Mouse (Mus musculus) liver, postnatal 0 days (tissue): ENCODE results near the gene Ric8b. TPM values are rescaled to one million over a fixed set of nuclear protein-coding genes. Genes with fewer than 3 reads are reported as not detected.

Source experiments
- ATAC-seq: fragments of 200-750 bp; cut with Nextera tagmentation; 2 replicates; pipeline ENCODE4 v1.8.0; 2017; ENCODE audit warnings: mild to moderate bottlenecking, moderate library complexity
- DNase-seq: peaks from one replicate; pipeline ENCODE4 v3.0.0-alpha.2; 2016
- H3K27ac ChIP-seq: fragments of 300-500 bp; sonication (generic); 2 replicates; pipeline ENCODE4 v1.5.1; 2014; ENCODE audit warnings: antibody characterized with exemption, moderate library complexity, mild to moderate bottlenecking, low read depth
- H3K27me3 ChIP-seq: fragments of 300-500 bp; sonication (generic); 2 replicates; pipeline ENCODE4 v1.6.1; 2014; ENCODE audit warnings: low read length, control low read depth, mixed read lengths; ENCODE audit not compliant: insufficient read depth
- H3K36me3 ChIP-seq: fragments of 300-500 bp; sonication (generic); replicated peaks from 2 replicates; pipeline ENCODE4 v1.6.1; 2014; ENCODE audit warnings: mild to moderate bottlenecking, control low read depth, low read length, moderate library complexity, mixed read lengths; ENCODE audit not compliant: insufficient read depth
- H3K4me1 ChIP-seq: fragments of 300-500 bp; sonication (generic); 2 replicates; pipeline ENCODE4 v1.6.1; 2014; ENCODE audit warnings: antibody characterized with exemption, mild to moderate bottlenecking, control low read depth; ENCODE audit not compliant: insufficient read depth
- H3K4me2 ChIP-seq: fragments of 300-500 bp; sonication (generic); 2 replicates; pipeline ENCODE4 v1.6.1; 2014; ENCODE audit warnings: low read depth, mild to moderate bottlenecking, low read length, moderate library complexity, mixed read lengths
- H3K4me3 ChIP-seq: fragments of 300-500 bp; sonication (generic); 2 replicates; pipeline ENCODE4 v1.5.1; 2014; ENCODE audit warnings: low read depth, low read length
- H3K9ac ChIP-seq: fragments of 300-500 bp; sonication (generic); replicated peaks from 2 replicates; pipeline ENCODE4 v1.6.1; 2014; ENCODE audit warnings: mild to moderate bottlenecking, moderate library complexity
- H3K9me3 ChIP-seq: fragments of 300-500 bp; sonication (generic); 2 replicates; pipeline ENCODE4 v1.6.1; 2016; ENCODE audit warnings: mild to moderate bottlenecking, control low read depth, low read length, mixed read lengths
- CTCF ChIP-seq: sonication (generic); IDR thresholded peaks from 2 replicates; pipeline ENCODE4 v1.5.1; 2016; ENCODE audit warnings: antibody characterized with exemption, low read depth
- EP300 ChIP-seq: IDR thresholded peaks from 2 replicates; pipeline ENCODE4 v1.6.1; 2016; ENCODE audit warnings: antibody characterized with exemption, low read depth, mild to moderate bottlenecking
- WGBS: fragments of 180-500 bp; shearing (Covaris S2); extraction: QIAGEN DNeasy Blood & Tissue Kit; methylation state at CpG from one replicate; pipeline ENCODE4 v1.1.7; 2014; ENCODE audit not compliant: insufficient replicate concordance; 5-methylcytosine and 5-hydroxymethylcytosine counted together
- polyA plus RNA-seq: library from polyadenylated mRNA; unstranded; fragments of >200 nt; fragmentation: Nextera tagmentation; extraction: Ambion mirVana; gene quantifications from 2 replicates; pipeline ENCODE4 v1.2.1, GENCODE M21; 2015

Ric8b gene
- polyA plus RNA-seq, 1 experiment from 2014 or later: 2.6 TPM

GRCm38 (mm10) chr10:84994971-84995370, 77.6 kb downstream of the Ric8b start:
- DNase-seq (no peak), ATAC-seq (no peak)
- WGBS: 89% methylated on average over 3 of the region's 3 CpGs
- Histone ChIP-seq H3K27ac (no peak overlapping the region), H3K4me1 (no peaks in the 10 kb centered on the region), H3K4me3 (no peak overlapping the region), H3K9ac (no peak overlapping the region), H3K9me3 (no peaks in the 10 kb centered on the region), H3K4me2 (no peak overlapping the region), H3K36me3 (peaks cover 22% of the 10 kb centered on the region), H3K27me3 (no peaks in the 10 kb centered on the region)
- TF ChIP-seq CTCF (no peak), EP300 (no peak)

- H3K4me1 ChIP-seq: no peaks in the 10 kb centered on the region
- H3K9ac ChIP-seq: no peak overlapping the region
- H3K36me3 ChIP-seq: peaks cover 22% of the 10 kb centered on the region
- H3K9me3 ChIP-seq: no peaks in the 10 kb centered on the region
- TF ChIP-seq EP300: no peak
- no peak for TF ChIP-seq CTCF
- 70% methylated on average over 6 of the region's 6 CpGs for WGBS
- no peaks in the 10 kb centered on the region for H3K27me3 ChIP-seq
- no peak for DNase-seq
- H3K27ac ChIP-seq: no peak overlapping the region
- no peak for ATAC-seq
- H3K4me3 ChIP-seq: no peak overlapping the region
- no peak overlapping the region for H3K4me2 ChIP-seq
Observed at GRCm38 (mm10) chr10:84996366-84996765, 79.0 kb downstream of the Ric8b start.

GRCm38 (mm10) chr10:84997571-84998224, 80.3 kb downstream of the Ric8b start:
- whole genome bisulfite sequencing: 67% methylated on average over 10 of the region's 10 CpGs
- Histone ChIP-seq H3K4me3 (no peak overlapping the region), H3K9me3 (no peaks in the 10 kb centered on the region), H3K4me2 (no peak overlapping the region), H3K27me3 (no peaks in the 10 kb centered on the region), H3K36me3 (peaks cover 19% of the 10 kb centered on the region), H3K9ac (no peak overlapping the region), H3K4me1 (no peaks in the 10 kb centered on the region), H3K27ac (no peak overlapping the region)
- ATAC-seq (no peak), DNase-seq (no peak)
- no peak for TF ChIP-seq CTCF
- TF ChIP-seq EP300: no peak

GRCm38 (mm10) chr10:84998225-84998579, 80.8 kb downstream of the Ric8b start:
- Histone ChIP-seq H3K36me3 (peaks cover 17% of the 10 kb centered on the region), H3K9ac (no peak overlapping the region), H3K4me1 (no peaks in the 10 kb centered on the region), H3K9me3 (no peaks in the 10 kb centered on the region), H3K4me2 (no peak overlapping the region), H3K27ac (no peak overlapping the region), H3K4me3 (no peak overlapping the region), H3K27me3 (no peaks in the 10 kb centered on the region)
- TF ChIP-seq EP300 (no peak), CTCF (no peak)
- DNase-seq: no peak
- 66% methylated on average over 1 of the region's 1 CpGs for WGBS
- ATAC-seq: no peak

GRCm38 (mm10) chr10:85001920-85002319, 84.5 kb downstream of the Ric8b start:
- 84% methylated on average over 7 of the region's 7 CpGs for WGBS
- TF ChIP-seq CTCF (no peak), EP300 (no peak)
- no peak overlapping the region for H3K9ac ChIP-seq

GRCm38 (mm10) chr10:85003190-85004026, 86.0 kb downstream of the Ric8b start:
- DNase-seq (no peak), ATAC-seq (no peak)
- Histone ChIP-seq H3K9me3 (no peaks in the 10 kb centered on the region), H3K4me2 (no peak overlapping the region), H3K27me3 (no peaks in the 10 kb centered on the region), H3K36me3 (peaks cover 3% of the 10 kb centered on the region; the same call in 1 of the 2 replicates), H3K27ac (no peak overlapping the region), H3K9ac (no peak overlapping the region), H3K4me1 (no peaks in the 10 kb centered on the region; the same call in 1 of the 2 replicates), H3K4me3 (no peak overlapping the region)
- TF ChIP-seq CTCF: no peak
- WGBS: 74% methylated on average over 7 of the region's 7 CpGs

More at GRCm38 (mm10) chr10:85001920-85002319, 84.5 kb downstream of the Ric8b start:
- DNase-seq (no peak), ATAC-seq (no peak)
- no peak overlapping the region for H3K4me2 ChIP-seq
- H3K27ac ChIP-seq: no peak overlapping the region
- H3K4me1 ChIP-seq: no peaks in the 10 kb centered on the region
- no peak overlapping the region for H3K4me3 ChIP-seq
- peaks cover 3% of the 10 kb centered on the region; the same call in 1 of the 2 replicates for H3K36me3 ChIP-seq
- H3K9me3 ChIP-seq: no peaks in the 10 kb centered on the region
- H3K27me3 ChIP-seq: no peaks in the 10 kb centered on the region
